Mouse (Mus musculus) heart, adult 2 months (tissue): ENCODE data around the gene Cmah. TPM values are rescaled to one million over a fixed set of nuclear protein-coding genes. Genes with fewer than 3 reads are reported as not detected.

Experiments used
- DNase-seq, 2 experiments: peaks; one replicate each; pipeline ENCODE4 v3.0.0; 2021
- H3K27ac ChIP-seq: fragments of 200-600 bp; 2 replicates; pipeline ENCODE4 v1.8.1; 2022
- H3K27me3 ChIP-seq: fragments of 200-500 bp; 2 replicates; pipeline ENCODE4 v1.6.1; 2012; ENCODE audit warnings: mild to moderate bottlenecking, low read length, inconsistent platforms, mixed read lengths; ENCODE audit not compliant: control insufficient read depth, insufficient read depth
- H3K36me3 ChIP-seq: fragments of 200-500 bp; 2 replicates; pipeline ENCODE4 v1.6.1; 2012; ENCODE audit warnings: low read length, inconsistent platforms; ENCODE audit not compliant: control insufficient read depth, insufficient read depth
- H3K4me1 ChIP-seq: fragments of 200-500 bp; 2 replicates; pipeline ENCODE4 v1.6.1; 2011; ENCODE audit warnings: low read length; ENCODE audit not compliant: control insufficient read depth, insufficient read depth
- H3K4me3 ChIP-seq: fragments of 200-600 bp; 2 replicates; pipeline ENCODE4 v1.8.1; 2022
- H3K79me2 ChIP-seq: fragments of 200-500 bp; replicated peaks from 2 replicates; pipeline ENCODE4 v1.6.1; 2012; ENCODE audit warnings: mild to moderate bottlenecking, inconsistent platforms, low read length, moderate library complexity, mixed read lengths; ENCODE audit not compliant: control insufficient read depth, insufficient read depth
- H3K9ac ChIP-seq: fragments of 200-500 bp; 2 replicates; pipeline ENCODE4 v1.6.1; 2012; ENCODE audit warnings: low read depth, mild to moderate bottlenecking, control low read depth, inconsistent platforms, low read length, mixed read lengths
- CTCF ChIP-seq: fragments of 200-600 bp; IDR thresholded peaks from 2 replicates; pipeline ENCODE4 v1.8.1; 2022; ENCODE audit warnings: antibody characterized with exemption, mild to moderate bottlenecking, moderate library complexity
- EP300 ChIP-seq: fragments of 200-500 bp; IDR thresholded peaks from 2 replicates; pipeline ENCODE4 v1.6.1; 2011; ENCODE audit warnings: low read depth, low read length, control low read depth; ENCODE audit not compliant: insufficient read depth
- POLR2A ChIP-seq: fragments of 200-500 bp; IDR thresholded peaks from 2 replicates; pipeline ENCODE4 v1.6.1; 2011; ENCODE audit warnings: mild to moderate bottlenecking, low read depth, low read length, control low read depth; ENCODE audit not compliant: insufficient read depth
- WGBS: fragments of 180-500 bp; shearing (Covaris S2); methylation state at CpG from one replicate; pipeline ENCODE4 v1.1.7; 2018; 5-methylcytosine and 5-hydroxymethylcytosine counted together
- intact Hi-C: fragments of 180-260 bp; cut with DNase I; formaldehyde crosslinking; loops from one replicate; pipeline ENCODE4 v1.15.1; 2025
- polyA plus RNA-seq: library from polyadenylated mRNA; depleted of rRNA; stranded (reverse); fragments of >200 nt; gene quantifications from 2 replicates; pipeline ENCODE4 v1.2.3, GENCODE M21; 2012
- total RNA-seq, 2 experiments: library from RNA; stranded (reverse); gene quantifications; 2 replicates each; pipeline ENCODE4 v1.2.3; 2021

The Cmah gene
- total and polyA plus RNA-seq, 3 experiments, result 0.84 to 4.0 (median 2.7) TPM

DNA sequence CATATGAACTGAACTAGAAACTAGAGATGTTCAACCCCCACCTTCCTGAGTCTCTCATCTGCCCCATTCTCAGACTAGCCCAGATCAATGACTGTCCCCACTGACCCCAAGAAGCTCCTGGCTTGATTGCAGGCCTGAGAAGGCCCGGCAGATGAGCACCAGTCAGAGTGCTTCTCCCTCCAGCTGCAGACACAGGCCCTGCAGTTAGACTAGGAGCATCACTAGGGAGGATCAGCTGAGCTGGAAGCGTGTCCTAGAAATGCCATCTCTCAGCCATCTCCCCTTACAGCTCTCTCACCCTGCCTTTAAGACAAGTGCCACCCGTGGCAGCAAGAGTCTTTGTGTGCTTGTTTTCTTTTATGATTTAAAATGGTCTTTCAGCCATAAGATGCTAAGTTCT is 162.8 kb downstream of the Cmah start:
- DNase-seq, result no peak
- 81% methylated on average over 3 of the region's 3 CpGs for WGBS
- intact Hi-C loops, result no loop called here

DNA sequence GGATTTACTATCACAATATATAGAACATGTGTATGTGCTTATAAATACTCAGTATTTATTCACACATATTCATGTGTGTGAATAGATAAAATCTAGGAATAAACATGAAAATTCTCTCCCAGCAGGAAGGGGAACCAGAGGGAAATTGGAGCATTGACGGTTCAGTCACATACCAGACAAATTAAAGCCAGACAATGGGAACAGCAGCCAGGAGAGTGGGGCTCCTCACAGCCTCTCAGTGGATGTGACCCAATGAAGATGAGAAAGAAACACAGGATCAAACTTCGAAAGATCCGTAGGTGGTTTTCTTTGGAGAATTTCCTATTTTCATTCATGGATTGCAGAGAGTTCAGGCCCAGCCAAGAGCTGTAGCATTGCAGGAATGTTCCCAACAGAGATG is 163.9 kb downstream of the Cmah start:
- no peaks in the 10 kb centered on the region for H3K27me3 ChIP-seq
- intact Hi-C loops, result no loop called here
- H3K4me3 ChIP-seq, result no peak overlapping the region
- WGBS, result 57% methylated on average over 3 of the region's 3 CpGs
- H3K79me2 ChIP-seq, result no peaks in the 10 kb centered on the region
- no peak for DNase-seq
- H3K36me3 ChIP-seq, result no peaks in the 10 kb centered on the region
- no peak overlapping the region for H3K9ac ChIP-seq
- no peaks in the 10 kb centered on the region for H3K4me1 ChIP-seq
- TF ChIP-seq POLR2A (no peak), EP300 (no peak), CTCF (no peak)
- H3K27ac ChIP-seq, result no peak overlapping the region

More for the DNA sequence above, 162.8 kb downstream of the Cmah start:
- H3K36me3 ChIP-seq, result no peaks in the 10 kb centered on the region
- H3K27ac ChIP-seq, result no peak overlapping the region
- H3K4me1 ChIP-seq, result no peaks in the 10 kb centered on the region
- H3K4me3 ChIP-seq, result no peak overlapping the region
- no peak for TF ChIP-seq POLR2A
- TF ChIP-seq CTCF, result no peak
- TF ChIP-seq EP300, result no peak
- no peak overlapping the region for H3K9ac ChIP-seq
- no peaks in the 10 kb centered on the region for H3K27me3 ChIP-seq
- H3K79me2 ChIP-seq, result no peaks in the 10 kb centered on the region

DNA sequence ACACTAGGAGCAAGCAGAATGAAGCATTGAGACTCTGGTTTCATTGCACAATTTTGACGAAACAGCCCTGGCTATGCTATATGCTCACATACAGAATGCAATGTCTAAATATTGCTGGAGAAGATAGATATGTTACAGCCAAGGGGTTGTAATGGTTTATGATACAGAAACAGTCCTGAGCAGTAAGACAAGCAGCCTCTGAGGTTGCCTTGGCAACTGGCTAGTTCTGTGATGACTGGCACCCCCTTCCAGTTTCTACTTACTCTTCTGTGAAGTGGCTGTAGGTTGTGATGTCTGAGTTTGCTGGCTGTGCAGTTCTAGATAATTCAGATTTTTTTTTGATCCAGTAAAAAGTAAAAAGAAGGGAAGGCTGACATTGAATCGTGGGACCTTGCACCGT is 166.6 kb downstream of the Cmah start:
- intact Hi-C loops, result no loop called here
- H3K36me3 ChIP-seq, result no peaks in the 10 kb centered on the region
- no peak for DNase-seq
- WGBS, result 91% methylated on average over 3 of the region's 3 CpGs
- no peak overlapping the region for H3K4me3 ChIP-seq
- no peaks in the 10 kb centered on the region for H3K27me3 ChIP-seq
- no peak overlapping the region for H3K9ac ChIP-seq
- H3K79me2 ChIP-seq, result no peaks in the 10 kb centered on the region
- no peaks in the 10 kb centered on the region for H3K4me1 ChIP-seq
- no peak overlapping the region for H3K27ac ChIP-seq
- TF ChIP-seq POLR2A (no peak), EP300 (no peak), CTCF (no peak)

GRCm38 (mm10) chr13:24496353-24496752 is 169.1 kb downstream of the Cmah start:
- no peak overlapping the region for H3K4me3 ChIP-seq
- no peaks in the 10 kb centered on the region for H3K79me2 ChIP-seq
- no peak for TF ChIP-seq EP300
- no peak for TF ChIP-seq CTCF
- no peak for TF ChIP-seq POLR2A
- DNase-seq, result no peak
- H3K4me1 ChIP-seq, result no peaks in the 10 kb centered on the region
- no peaks in the 10 kb centered on the region for H3K36me3 ChIP-seq
- 71% methylated on average over 5 of the region's 5 CpGs for WGBS
- no peak overlapping the region for H3K27ac ChIP-seq
- no peak overlapping the region for H3K9ac ChIP-seq
- H3K27me3 ChIP-seq, result no peaks in the 10 kb centered on the region
- intact Hi-C loops, result loop anchor here (5.0 kb wide), 1 partner anchor 191 kb away; no protein-coding TSS in a partner anchor

DNA sequence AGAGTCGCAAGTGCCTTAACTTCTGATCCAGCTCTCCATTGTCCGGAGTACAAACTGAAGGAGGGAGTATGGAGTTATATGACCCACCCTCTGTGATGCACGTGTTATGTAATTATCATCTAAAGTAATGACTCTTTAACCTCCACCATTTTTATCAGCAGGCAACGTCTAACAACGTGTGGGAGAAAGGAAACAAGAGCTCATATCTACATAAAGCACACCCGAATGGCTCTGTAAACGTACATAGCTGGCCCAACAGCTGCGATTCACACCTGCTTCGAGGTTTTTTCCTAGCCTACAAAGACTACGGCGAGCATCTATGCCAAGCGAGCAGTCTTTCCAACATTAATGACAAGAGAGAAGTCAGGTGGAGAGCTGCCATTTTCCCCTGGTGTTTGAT is 169.8 kb downstream of the Cmah start:
- WGBS, result 58% methylated on average over 12 of the region's 12 CpGs
- H3K27me3 ChIP-seq, result no peaks in the 10 kb centered on the region
- H3K27ac ChIP-seq, result no peak overlapping the region
- no peak for DNase-seq
- no peaks in the 10 kb centered on the region for H3K4me1 ChIP-seq
- no peaks in the 10 kb centered on the region for H3K79me2 ChIP-seq
- H3K36me3 ChIP-seq, result no peaks in the 10 kb centered on the region
- no peak overlapping the region for H3K9ac ChIP-seq
- no peak overlapping the region for H3K4me3 ChIP-seq
- intact Hi-C loops, result loop anchor here (5.0 kb wide), 1 partner anchor 190 kb away; no protein-coding TSS in a partner anchor
- TF ChIP-seq EP300, result no peak
- TF ChIP-seq CTCF, result no peak
- no peak for TF ChIP-seq POLR2A

GRCm38 (mm10) chr13:24498342-24498741 is 171.1 kb downstream of the Cmah start:
- Histone ChIP-seq H3K27ac (no peak overlapping the region), H3K27me3 (no peaks in the 10 kb centered on the region), H3K4me3 (no peak overlapping the region), H3K79me2 (no peaks in the 10 kb centered on the region), H3K9ac (no peak overlapping the region), H3K4me1 (no peaks in the 10 kb centered on the region), H3K36me3 (no peaks in the 10 kb centered on the region)
- no peak for TF ChIP-seq POLR2A
- no peak for TF ChIP-seq CTCF
- TF ChIP-seq EP300, result no peak
- WGBS, result 64% methylated on average over 6 of the region's 6 CpGs
- DNase-seq, result no peak
- intact Hi-C loops, result loop anchor here (5.0 kb wide), 1 partner anchor 189 kb away; no protein-coding TSS in a partner anchor
